Mouse (Mus musculus): Measurements from ENCODE around the gene Pdk3. TPM values are rescaled to one million over a fixed set of nuclear protein-coding genes. Genes with fewer than 3 reads are reported as not detected.

The Pdk3 gene
- total RNA-seq, 2 experiments from 2014 or later: 6.0 to 7.4 TPM

- no peak for DNase-seq
- intact Hi-C loops (cut with DNase I): no loop called here
Observed at GRCm38 (mm10) chrX:93729529-93729928, 102.5 kb downstream of the Pdk3 start.

Other genes with a start within 250 kb of the Pdk3 start
- 1 to 10 TPM; 5.5 to 7.9 TPM for gene Pola1, start 200.0 kb downstream of the Pdk3 start, total RNA-seq (2021)
- under 1 TPM; 0.22 to 0.33 TPM for gene Pcyt1b, start 177.3 kb downstream of the Pdk3 start, total RNA-seq (2021)
- gene AU015836, start 136.5 kb upstream of the Pdk3 start, total RNA-seq (2021): not detected

Measured in heart, postnatal 14 days (tissue).